Mouse (Mus musculus) embryonic fibroblast, embryonic 13.5 days (primary cell): Measurements from ENCODE around the gene Shcbp1l.

Source experiments
- CTCF ChIP-seq: IDR thresholded peaks from 2 replicates; pipeline ENCODE4 v1.5.1; 2011; ENCODE audit warnings: mild to moderate bottlenecking, control low read depth, low read length, moderate library complexity, borderline replicate concordance; ENCODE audit not compliant: insufficient read depth
- POLR2A ChIP-seq: IDR thresholded peaks from 2 replicates; pipeline ENCODE4 v1.6.1; 2011; ENCODE audit warnings: low read depth, mild to moderate bottlenecking, control low read depth, low read length, moderate library complexity

DNA sequence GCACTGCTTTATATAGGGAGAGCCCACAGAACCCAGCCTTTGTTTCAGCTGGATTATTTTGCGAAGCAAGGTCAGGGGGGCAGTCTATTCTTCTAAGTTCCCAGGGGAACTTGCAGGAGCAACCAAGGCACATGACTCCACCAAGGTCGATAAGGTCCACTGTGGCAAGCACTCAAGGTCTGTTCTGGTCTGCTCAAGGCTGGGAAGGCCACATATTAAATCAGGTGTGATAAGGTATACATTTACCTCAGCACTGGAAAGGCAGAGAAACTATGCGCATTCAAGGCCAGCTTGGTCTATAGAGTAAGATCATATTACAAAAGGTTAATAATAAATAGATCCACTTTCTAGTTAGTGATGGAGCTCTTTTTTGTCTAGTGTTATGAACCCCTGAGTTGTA lies 71.1 kb downstream of the Shcbp1l start:
- TF ChIP-seq CTCF, result no peak
- no peak for TF ChIP-seq POLR2A
